Mouse (Mus musculus) cortical plate, adult 2 months (tissue): ENCODE measurements at regions not wholly inside any gene's neighbourhood (a gene's known extent, or its start where the extent isn't known, plus 50 kb on each side); places are given as distances from the start of the nearest gene placed in this dataset.

Experiments used
- H3K27ac ChIP-seq: fragments of 200-500 bp; 2 replicates; pipeline ENCODE4 v1.5.1; 2012; ENCODE audit warnings: low read length, control low read depth, inconsistent platforms; ENCODE audit not compliant: insufficient read depth
- H3K4me1 ChIP-seq: fragments of 200-500 bp; 2 replicates; pipeline ENCODE4 v1.6.1; 2011; ENCODE audit warnings: low read length; ENCODE audit not compliant: control insufficient read depth, insufficient read depth
- H3K4me3 ChIP-seq: fragments of 200-500 bp; 2 replicates; pipeline ENCODE4 v1.5.1; 2011; ENCODE audit warnings: mild to moderate bottlenecking, low read length, control low read depth; ENCODE audit not compliant: insufficient read depth
- CTCF ChIP-seq: fragments of 200-500 bp; IDR thresholded peaks from 2 replicates; pipeline ENCODE4 v1.5.1; 2011; ENCODE audit warnings: mild to moderate bottlenecking, control low read depth, low read length; ENCODE audit not compliant: insufficient read depth; ENCODE audit errors: extremely low read depth
- POLR2A ChIP-seq: fragments of 200-500 bp; IDR thresholded peaks from 2 replicates; pipeline ENCODE4 v1.6.1; 2011; ENCODE audit warnings: mild to moderate bottlenecking, low read length, control low read depth; ENCODE audit not compliant: insufficient read depth; ENCODE audit errors: extremely low read depth

GRCm38 (mm10) chr13:34576392-34576791, 76.9 kb downstream of the Pxdc1 start:
- Histone ChIP-seq H3K27ac (no peak overlapping the region), H3K4me3 (no peak overlapping the region), H3K4me1 (peaks cover 2% of the 10 kb centered on the region)
- no peak for TF ChIP-seq CTCF
- TF ChIP-seq POLR2A, result no peak

DNA sequence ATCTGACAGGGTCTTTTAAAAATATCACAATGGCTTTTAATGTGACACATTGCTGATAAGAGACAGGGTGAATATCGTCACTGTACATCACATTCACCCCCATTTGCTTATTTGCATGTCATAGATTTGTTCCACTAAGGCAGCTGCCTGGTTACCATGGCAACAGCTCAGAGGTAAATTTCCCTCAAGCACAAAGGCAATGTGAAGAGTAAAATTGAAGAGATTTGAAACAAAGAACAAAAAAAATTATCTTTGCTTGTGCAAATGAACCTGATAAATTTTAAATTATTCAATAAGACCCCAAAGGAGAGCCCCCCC, 77.3 kb downstream of the Pxdc1 start:
- no peak overlapping the region for H3K27ac ChIP-seq
- H3K4me3 ChIP-seq, result no peak overlapping the region
- peaks cover 2% of the 10 kb centered on the region for H3K4me1 ChIP-seq
- TF ChIP-seq POLR2A (no peak), CTCF (no peak)

GRCm38 (mm10) chr13:34575179-34575996, 77.9 kb downstream of the Pxdc1 start:
- peaks cover 2% of the 10 kb centered on the region for H3K4me1 ChIP-seq
- no peak overlapping the region for H3K27ac ChIP-seq
- TF ChIP-seq CTCF, result no peak
- no peak for TF ChIP-seq POLR2A
- H3K4me3 ChIP-seq, result no peak overlapping the region

- TF ChIP-seq CTCF (no peak), POLR2A (no peak)
- no peak overlapping the region for H3K4me3 ChIP-seq
These were observed 84.0 kb downstream of the Pxdc1 start for GRCm38 (mm10) chr13:34569312-34569711.

DNA sequence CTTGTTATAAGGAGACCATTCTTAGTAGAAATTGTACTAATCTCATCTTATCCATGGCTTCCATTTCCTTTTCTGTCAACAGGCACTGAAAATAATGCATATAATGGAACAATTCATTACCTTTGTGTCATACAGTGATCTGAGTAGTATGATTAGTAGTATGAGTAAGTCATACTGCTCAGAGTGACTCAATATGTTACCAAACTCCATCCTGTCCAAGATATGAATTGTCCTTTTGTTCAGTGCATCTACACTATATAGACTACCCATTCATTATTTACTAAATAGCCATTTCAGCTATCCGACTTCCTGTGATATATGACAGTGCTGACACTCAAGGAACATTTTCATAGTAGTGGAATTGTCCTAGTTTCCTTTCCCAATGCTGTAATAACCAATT, 86.6 kb downstream of the Pxdc1 start:
- H3K4me3 ChIP-seq, result no peak overlapping the region
- no peak overlapping the region for H3K27ac ChIP-seq
- no peaks in the 10 kb centered on the region for H3K4me1 ChIP-seq
- no peak for TF ChIP-seq CTCF
- no peak for TF ChIP-seq POLR2A

More at GRCm38 (mm10) chr13:34569312-34569711, 84.0 kb downstream of the Pxdc1 start:
- no peak overlapping the region for H3K27ac ChIP-seq
- no peaks in the 10 kb centered on the region for H3K4me1 ChIP-seq

DNA sequence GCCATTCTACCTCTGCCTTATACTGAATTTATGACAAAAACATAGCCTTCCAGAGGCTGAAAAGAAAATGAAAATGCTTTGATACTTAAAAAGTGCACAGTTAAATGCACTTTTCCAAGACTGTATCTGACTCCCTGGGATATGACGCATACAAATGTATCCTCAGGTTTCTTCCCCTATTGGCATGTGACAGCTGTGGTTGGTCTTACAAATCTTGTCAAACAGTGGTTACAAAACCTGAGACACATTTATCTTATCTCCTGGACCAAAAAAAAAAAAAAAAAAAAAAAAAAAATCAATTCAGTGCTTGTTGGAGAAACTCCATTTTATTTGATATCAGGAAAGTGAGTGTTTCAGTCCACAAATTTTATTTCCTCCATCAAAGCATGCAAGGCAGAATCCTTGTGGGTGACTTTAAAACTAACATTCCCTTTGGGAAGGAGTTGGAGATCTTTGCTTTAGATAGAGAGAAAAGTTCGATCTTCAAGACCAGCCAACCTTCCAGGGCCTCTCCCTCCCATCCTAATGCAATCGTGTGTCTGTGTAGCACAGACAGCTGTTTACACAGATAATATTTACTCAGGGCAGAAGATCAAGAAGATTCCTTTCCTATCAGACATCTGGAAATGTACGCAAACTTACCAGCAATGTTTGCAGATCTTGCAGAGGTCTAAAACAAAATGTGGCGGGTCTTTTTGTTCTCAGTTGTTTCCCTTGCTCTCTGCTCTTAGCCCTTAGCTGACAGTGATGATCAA, 103.0 kb downstream of the Pxdc1 start:
- Histone ChIP-seq H3K4me1 (no peaks in the 10 kb centered on the region), H3K27ac (no peak overlapping the region), H3K4me3 (no peak overlapping the region)
- TF ChIP-seq CTCF, result no peak
- TF ChIP-seq POLR2A, result no peak

GRCm38 (mm10) chr13:34540646-34541045, 112.6 kb downstream of the Pxdc1 start:
- no peak overlapping the region for H3K27ac ChIP-seq
- TF ChIP-seq CTCF (no peak), POLR2A (no peak)
- no peaks in the 10 kb centered on the region for H3K4me1 ChIP-seq
- no peak overlapping the region for H3K4me3 ChIP-seq

GRCm38 (mm10) chr13:34533896-34534295, 119.4 kb downstream of the Pxdc1 start:
- TF ChIP-seq CTCF (no peak), POLR2A (no peak)
- no peak overlapping the region for H3K4me3 ChIP-seq
- H3K4me1 ChIP-seq, result no peaks in the 10 kb centered on the region
- H3K27ac ChIP-seq, result no peak overlapping the region

DNA sequence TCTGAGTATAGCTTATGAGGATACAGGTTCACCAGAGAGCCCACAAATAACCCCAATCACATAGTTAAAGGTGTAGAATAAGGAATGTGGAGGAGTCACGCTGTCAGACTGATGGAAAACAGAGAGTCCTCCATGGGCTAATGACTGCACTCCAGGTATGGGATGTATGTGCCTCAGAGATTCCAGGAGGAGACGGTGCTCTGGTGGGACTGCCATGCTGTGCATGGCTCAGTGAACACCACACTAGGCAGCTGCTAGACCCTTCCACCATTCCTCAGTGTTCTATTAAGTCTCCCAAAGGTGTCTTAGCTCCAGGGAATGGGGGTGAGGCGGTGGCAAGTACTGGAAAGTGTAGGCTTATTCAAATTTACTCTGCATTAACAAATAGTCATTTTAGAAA, 142.0 kb downstream of the Pxdc1 start:
- H3K27ac ChIP-seq, result no peak overlapping the region
- no peak overlapping the region for H3K4me3 ChIP-seq
- no peaks in the 10 kb centered on the region for H3K4me1 ChIP-seq
- TF ChIP-seq POLR2A, result no peak
- no peak for TF ChIP-seq CTCF

DNA sequence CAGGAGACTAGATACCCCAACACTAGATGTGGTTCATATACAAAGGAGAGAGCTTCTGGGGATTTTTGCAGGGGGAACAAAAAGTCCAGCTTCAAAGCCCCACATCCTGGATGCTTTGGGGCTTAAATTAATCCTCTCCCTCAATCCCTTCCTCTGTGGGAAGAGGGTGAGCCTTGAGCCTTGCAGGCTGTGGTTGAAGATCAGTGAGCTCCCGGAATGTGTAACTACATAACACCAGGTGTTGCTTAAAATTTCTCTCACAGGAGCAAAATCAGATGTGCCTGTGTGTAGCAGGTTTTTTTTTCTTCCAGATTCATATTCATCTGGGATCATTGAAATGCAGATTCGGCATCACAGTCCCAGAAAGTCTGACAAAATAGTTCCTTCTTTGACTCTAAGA, 146.1 kb downstream of the Pxdc1 start:
- Histone ChIP-seq H3K27ac (no peak overlapping the region), H3K4me1 (no peaks in the 10 kb centered on the region), H3K4me3 (no peak overlapping the region)
- TF ChIP-seq POLR2A, result no peak
- no peak for TF ChIP-seq CTCF
